Comparison of ENCODE assay signal across 7 mouse cellular contexts in genomic region chr7:49923376-49923775, GRCm38 (mm10). TPM values are rescaled to one million over a fixed set of nuclear protein-coding genes. Genes with fewer than 3 reads are reported as not detected.
DNase-seq lines count a peak whose midpoint lies in the region; ATAC-seq and TF ChIP-seq lines count a peak whose summit lies in the region.

No protein-coding gene starts in this region.

- H3K4me1 ChIP-seq in intestine, postnatal 0 days (replicated peaks; ENCODE audit: control insufficient read depth, insufficient read depth, low read length): 0 out of 2 replicates have a peak, but pooled peaks cover 3% of the 10 kb centered on the region
- H3K4me1 ChIP-seq in midbrain, embryonic 12.5 days: peaks cover 6% of the 10 kb centered on the region

- no peaks in the 10 kb centered on the region for H3K9me3 ChIP-seq in intestine, postnatal 0 days (ENCODE audit: control insufficient read depth)
- 0 out of 2 replicates have a peak, but pooled peaks cover 6% of the 10 kb centered on the region for H3K9me3 ChIP-seq in midbrain, embryonic 12.5 days

- no peak overlapping the region for H3K27ac ChIP-seq in intestine, postnatal 0 days (ENCODE audit: low read depth, low read length)
- H3K27ac ChIP-seq in midbrain, embryonic 12.5 days (replicated peaks): no peak overlapping the region

- intact Hi-C loops in left cerebral cortex, postnatal 36 days (cut with DNase I): loop anchor here (1.0 to 5.0 kb wide), 2 partner anchors 145 to 306 kb away; partner anchors contain the start of gene Prmt3

- TF ChIP-seq CTCF in intestine, postnatal 0 days (IDR thresholded peaks at IDR 0.05; ENCODE audit: low read depth): peak; percentile 99

- peak overlapping the region; percentile 30 for H3K4me2 ChIP-seq in intestine, postnatal 0 days (replicated peaks; ENCODE audit: low read depth)
- H3K4me2 ChIP-seq in midbrain, embryonic 12.5 days (replicated peaks): 0 out of 2 replicates have a peak overlapping the region, but pooled peaks have one; percentile 21

- no peak overlapping the region for H3K9ac ChIP-seq in intestine, postnatal 0 days (ENCODE audit: low read depth, low read length)
- H3K9ac ChIP-seq in midbrain, embryonic 12.5 days (replicated peaks): no peak overlapping the region

- ATAC-seq in intestine, postnatal 0 days: 0 out of 2 replicates have a peak, but pooled peaks have one; percentile 36
- ATAC-seq in midbrain, embryonic 12.5 days (ENCODE audit: low FRiP score, low read depth): peak; percentile 88

- under 1% methylated on average over 13 of the region's 13 CpGs for WGBS in intestine, postnatal 0 days
- under 1% methylated on average over 13 of the region's 13 CpGs for WGBS in midbrain, embryonic 12.5 days

- no peaks in the 10 kb centered on the region for H3K36me3 ChIP-seq in intestine, postnatal 0 days (ENCODE audit: control insufficient read depth, insufficient read depth)
- H3K36me3 ChIP-seq in midbrain, embryonic 12.5 days: no peaks in the 10 kb centered on the region

- DNase-seq in adrenal gland, adult (ENCODE audit: inconsistent age in 2 of 2, low spot score in 1 of 2): peak; percentile 83 to 94
- peak; percentile 86 for DNase-seq in embryo, embryonic 11 days
- DNase-seq in gastrocnemius, postnatal 4 days (ENCODE audit: low spot score in 2 of 2): peak; percentile 42 to 61
- peak; percentile 81 to 82 for DNase-seq in left cerebral cortex, postnatal 36 days (ENCODE audit: low spot score in 2 of 2)
- peak; percentile 70 for DNase-seq in skeletal muscle tissue, adult 2 months (ENCODE audit: low read depth, low spot score)

- no peaks in the 10 kb centered on the region for H3K27me3 ChIP-seq in intestine, postnatal 0 days (replicated peaks; ENCODE audit: control insufficient read depth, insufficient read depth, low read length)
- peaks cover 51% of the 10 kb centered on the region for H3K27me3 ChIP-seq in midbrain, embryonic 12.5 days

- no peak overlapping the region for H3K4me3 ChIP-seq in intestine, postnatal 0 days (ENCODE audit: low read depth, low read length)
- no peak overlapping the region for H3K4me3 ChIP-seq in midbrain, embryonic 12.5 days

RNA-seq across cellular contexts. Expression of gene Slc6a5, which starts 13.4 kb away (rescaled TPM):
- under 1 TPM in 1 of 2 experiments, not detected in 1; 0.02 TPM for total RNA-seq in gastrocnemius, postnatal 4 days (2021)
- polyA plus RNA-seq in intestine, postnatal 0 days (2015; fragmentation: Nextera tagmentation; extraction: Ambion mirVana): not detected in 2 replicates
- total RNA-seq in left cerebral cortex, postnatal 36 days (2021): under 1 TPM in 1 of 2 experiments, not detected in 1; 0.17 TPM
- polyA plus RNA-seq in midbrain, embryonic 12.5 days (2016; fragmentation: Nextera tagmentation; extraction: Ambion mirVana): 0.08 TPM in 2 replicates

RNA-seq across cellular contexts. Expression of gene Nell1, which starts 51.3 kb away (rescaled TPM):
- total RNA-seq in gastrocnemius, postnatal 4 days (2021): under 1 TPM; 0.15 to 0.52 TPM
- polyA plus RNA-seq in intestine, postnatal 0 days (2015; fragmentation: Nextera tagmentation; extraction: Ambion mirVana): 1.8 and 1.9 TPM in 2 replicates
- total RNA-seq in left cerebral cortex, postnatal 36 days (2021): 10 to 100 TPM; 64.8 to 66.7 TPM
- polyA plus RNA-seq in midbrain, embryonic 12.5 days (2016; fragmentation: Nextera tagmentation; extraction: Ambion mirVana): 2.9 and 3.4 TPM in 2 replicates

Comparison
In these comparisons a context has a peak if more than half of its experiments do, and no peak if none do; other contexts are left out.
1. RNA of gene Nell1, which starts 51.3 kb away (total RNA-seq): 64.8 to 66.7 TPM in left cerebral cortex, postnatal 36 days; 0.15 to 0.52 TPM in gastrocnemius, postnatal 4 days; every median in the first group is over 10 times any median in the second.
2. Peak in every context shown above with its lines, with median percentiles within 50 percentile points of each other: DNase-seq.